15 mouse cellular contexts compared by ENCODE assay signal in genomic region chr12:73409481-73410085, GRCm38 (mm10).
DNase-seq lines count a peak whose midpoint lies in the region; ATAC-seq lines count a peak whose summit lies in the region.
"Had no signal": no experiment of that assay in that cellular context is flagged by ENCODE, and none has a peak within 500 bp of the region (broad histone marks: within the 10 kb centered on the region; RNA-seq: fewer than 3 reads in every experiment).

No protein-coding gene starts in this region.

- H3K9me3 ChIP-seq in intestine, embryonic 15.5 days = no peaks in the 10 kb centered on the region
- H3K9me3 ChIP-seq in forebrain, embryonic 12.5 days = no peaks in the 10 kb centered on the region
- H3K9me3 ChIP-seq: embryonic facial prominence, embryonic 12.5 days had no signal

- H3K4me3 ChIP-seq in intestine, embryonic 15.5 days (replicated peaks) = no peak overlapping the region
- no peak overlapping the region for H3K4me3 ChIP-seq in forebrain, embryonic 12.5 days (replicated peaks)
- H3K4me3 ChIP-seq: embryonic facial prominence, embryonic 12.5 days had no signal

- H3K27ac ChIP-seq in intestine, embryonic 15.5 days = no peak overlapping the region
- H3K27ac ChIP-seq in forebrain, embryonic 12.5 days = no peak overlapping the region
- H3K27ac ChIP-seq: embryonic facial prominence, embryonic 12.5 days; macrophage had no signal

- H3K27me3 ChIP-seq in intestine, embryonic 15.5 days (replicated peaks) = no peaks in the 10 kb centered on the region
- H3K27me3 ChIP-seq in forebrain, embryonic 12.5 days = 0 out of 2 replicates have a peak, but pooled peaks cover 3% of the 10 kb centered on the region
- H3K27me3 ChIP-seq: CH12.LX had no signal

- no peak for ATAC-seq in intestine, embryonic 15.5 days
- no peak for ATAC-seq in forebrain, embryonic 12.5 days (ENCODE audit: low FRiP score)
- ATAC-seq: intestine, postnatal 0 days had no signal

- H3K9ac ChIP-seq in intestine, embryonic 15.5 days = no peak overlapping the region
- no peak overlapping the region for H3K9ac ChIP-seq in forebrain, embryonic 12.5 days
- H3K9ac ChIP-seq: embryonic facial prominence, embryonic 12.5 days had no signal

- 85% methylated on average over 4 of the region's 4 CpGs for WGBS in intestine, embryonic 15.5 days
- 87% methylated on average over 4 of the region's 4 CpGs for WGBS in forebrain, embryonic 12.5 days

- intact Hi-C loops in heart, postnatal 25 days (cut with DNase I) = no loop called here

- H3K4me2 ChIP-seq in intestine, embryonic 15.5 days (replicated peaks) = no peak overlapping the region
- no peak overlapping the region for H3K4me2 ChIP-seq in forebrain, embryonic 12.5 days
- H3K4me2 ChIP-seq: embryonic facial prominence, embryonic 12.5 days had no signal

- peaks cover 8% of the 10 kb centered on the region; the same call in 1 of the 2 replicates for H3K4me1 ChIP-seq in intestine, embryonic 15.5 days (replicated peaks)
- peaks cover 8% of the 10 kb centered on the region for H3K4me1 ChIP-seq in forebrain, embryonic 12.5 days

- H3K36me3 ChIP-seq in intestine, embryonic 15.5 days = no peaks in the 10 kb centered on the region
- H3K36me3 ChIP-seq in forebrain, embryonic 12.5 days (replicated peaks) = no peaks in the 10 kb centered on the region
- H3K36me3 ChIP-seq: embryonic facial prominence, embryonic 12.5 days had no signal

- DNase-seq in heart, adult 11 months = peak; percentile 98
- no peak for DNase-seq in heart, postnatal 25 days (ENCODE audit: low spot score)
- peak; percentile 67 for DNase-seq in 3134 (ENCODE audit: extremely low read depth, insufficient read length, low spot score)
- peak; percentile 76 for DNase-seq in adrenal gland, postnatal 10 days
- DNase-seq in heart, adult 8-10 months (ENCODE audit: low spot score) = peak; percentile 61
- no peak for DNase-seq in layer of hippocampus, postnatal 36 days
- DNase-seq: cerebellum, adult 18-20 months; layer of hippocampus, adult 9-11 months; liver had no signal

Comparison
In these comparisons a context has a peak if more than half of its experiments do, and no peak if none do; other contexts are left out.
1. DNase-seq: peak in heart, adult 11 months (single experiment), 3134 (single experiment), adrenal gland, postnatal 10 days (single experiment) and heart, adult 8-10 months (single experiment); none in heart, postnatal 25 days (single experiment) and layer of hippocampus, postnatal 36 days (0 of 2).